Mouse (Mus musculus): Measurements from ENCODE around the gene Chaf1a. TPM values are rescaled to one million over a fixed set of nuclear protein-coding genes. Genes with fewer than 3 reads are reported as not detected.

Gene Chaf1a
- polyA plus RNA-seq, 1 experiment from 2014 or later: 3.0 TPM

GRCm38 (mm10) chr17:56121826-56122225 lies 81.6 kb downstream of the Chaf1a start, which contains the start of gene Lrg1:
TSS of gene Lrg1 (minus strand) at chr17:56122001.
- DNase-seq (ENCODE audit: low spot score): peak; percentile 49
- H3K9ac ChIP-seq (replicated peaks; ENCODE audit: low read depth): no peak within 1 kb of the TSS
- H3K27ac ChIP-seq (ENCODE audit: low read length): no peak within 1 kb of the TSS
- H3K4me2 ChIP-seq (replicated peaks; ENCODE audit: low read depth, low read length): peak within 1 kb of the TSS; percentile 47
- no peaks in the 10 kb centered on the region; the same call in 1 of the 2 replicates for H3K4me1 ChIP-seq (ENCODE audit: insufficient read depth, low read depth, low read length)
- WGBS: 44% methylated on average over 2 of the region's 2 CpGs
- peaks cover 7% of the 10 kb centered on the region for H3K27me3 ChIP-seq (replicated peaks; ENCODE audit: insufficient read depth, low read length)
- peak; percentile 30; the same call in 1 of the 2 replicates for TF ChIP-seq EP300 (IDR thresholded peaks at IDR 0.05)
- TF ChIP-seq CTCF (IDR thresholded peaks at IDR 0.05): no peak
- no peaks in the 10 kb centered on the region for H3K36me3 ChIP-seq (ENCODE audit: insufficient read depth, low read length)
- H3K9me3 ChIP-seq (ENCODE audit: low read length): peaks cover 6% of the 10 kb centered on the region; the same call in 1 of the 2 replicates
- ATAC-seq: no peak
- 0 out of 2 replicates have a peak within 1 kb of the TSS, but pooled peaks have one; percentile 16 for H3K4me3 ChIP-seq (ENCODE audit: low read depth, low read length)

Other genes with a start within 250 kb of the Chaf1a start
- 10.5 and 11.6 TPM in 2 replicates for gene Zfp119a, start 161.5 kb upstream of the Chaf1a start, polyA plus RNA-seq (2015; fragmentation: Nextera tagmentation; extraction: Ambion mirVana)
- gene Zfp959, start 148.3 kb upstream of the Chaf1a start, polyA plus RNA-seq (2015; fragmentation: Nextera tagmentation; extraction: Ambion mirVana): 10.9 and 11.1 TPM in 2 replicates
- 10.0 and 11.0 TPM in 2 replicates for gene Zfp119b, start 90.9 kb upstream of the Chaf1a start, polyA plus RNA-seq (2015; fragmentation: Nextera tagmentation; extraction: Ambion mirVana)
- gene Ebi3, start 87.8 kb upstream of the Chaf1a start, polyA plus RNA-seq (2015; fragmentation: Nextera tagmentation; extraction: Ambion mirVana): 3.1 and 3.3 TPM in 2 replicates
- 16.8 and 19.2 TPM in 2 replicates for gene Yju2, start 81.3 kb upstream of the Chaf1a start, polyA plus RNA-seq (2015; fragmentation: Nextera tagmentation; extraction: Ambion mirVana)
- gene Shd, start 70.0 kb upstream of the Chaf1a start, polyA plus RNA-seq (2015; fragmentation: Nextera tagmentation; extraction: Ambion mirVana): 3.1 and 3.4 TPM in 2 replicates
- gene Fsd1, start 53.9 kb upstream of the Chaf1a start, polyA plus RNA-seq (2015; fragmentation: Nextera tagmentation; extraction: Ambion mirVana): 0.36 and 0.37 TPM in 2 replicates
- 49.1 and 57.4 TPM in 2 replicates for gene Stap2, start 34.9 kb upstream of the Chaf1a start, polyA plus RNA-seq (2015; fragmentation: Nextera tagmentation; extraction: Ambion mirVana)
- 38.5 and 45.0 TPM in 2 replicates for gene Mpnd, start 34.7 kb upstream of the Chaf1a start, polyA plus RNA-seq (2015; fragmentation: Nextera tagmentation; extraction: Ambion mirVana)
- 97.1 and 105 TPM in 2 replicates for gene Sh3gl1, start 3.8 kb upstream of the Chaf1a start, polyA plus RNA-seq (2015; fragmentation: Nextera tagmentation; extraction: Ambion mirVana)
- 59.7 and 60.4 TPM in 2 replicates for gene Ubxn6, start 34.6 kb downstream of the Chaf1a start, polyA plus RNA-seq (2015; fragmentation: Nextera tagmentation; extraction: Ambion mirVana)
- gene Hdgfl2, start 39.2 kb downstream of the Chaf1a start, polyA plus RNA-seq (2015; fragmentation: Nextera tagmentation; extraction: Ambion mirVana): 58.4 and 61.7 TPM in 2 replicates
- 0.05 and 0.08 TPM in 2 replicates for gene Plin4, start 69.4 kb downstream of the Chaf1a start, polyA plus RNA-seq (2015; fragmentation: Nextera tagmentation; extraction: Ambion mirVana)
- 3.2 and 4.3 TPM in 2 replicates for gene Plin5, start 77.2 kb downstream of the Chaf1a start, polyA plus RNA-seq (2015; fragmentation: Nextera tagmentation; extraction: Ambion mirVana)
- gene Lrg1, start 81.6 kb downstream of the Chaf1a start, polyA plus RNA-seq (2015; fragmentation: Nextera tagmentation; extraction: Ambion mirVana): 36.3 and 50.6 TPM in 2 replicates
- gene Sema6b, start 99.9 kb downstream of the Chaf1a start, polyA plus RNA-seq (2015; fragmentation: Nextera tagmentation; extraction: Ambion mirVana): 0.88 and 1.0 TPM in 2 replicates
- 4.7 and 5.6 TPM in 2 replicates for gene Tnfaip8l1, start 122.0 kb downstream of the Chaf1a start, polyA plus RNA-seq (2015; fragmentation: Nextera tagmentation; extraction: Ambion mirVana)
- 67.2 and 71.2 TPM in 2 replicates for gene Mydgf, start 143.5 kb downstream of the Chaf1a start, polyA plus RNA-seq (2015; fragmentation: Nextera tagmentation; extraction: Ambion mirVana)
- 25.7 and 30.3 TPM in 2 replicates for gene Dpp9, start 178.5 kb downstream of the Chaf1a start, polyA plus RNA-seq (2015; fragmentation: Nextera tagmentation; extraction: Ambion mirVana)
- 8.2 and 8.4 TPM in 2 replicates for gene Fem1a, start 216.4 kb downstream of the Chaf1a start, polyA plus RNA-seq (2015; fragmentation: Nextera tagmentation; extraction: Ambion mirVana)
- 3.5 and 4.1 TPM in 2 replicates for gene Ticam1, start 236.3 kb downstream of the Chaf1a start, polyA plus RNA-seq (2015; fragmentation: Nextera tagmentation; extraction: Ambion mirVana)

Data from lung, postnatal 0 days (tissue).